Mouse (Mus musculus) ES-E14 (cell line): ENCODE data around the gene Ptpn7.

Experiments used
- CHD2 ChIP-seq: IDR thresholded peaks from 2 replicates; pipeline ENCODE4 v1.6.1; 2014; ENCODE audit warnings: mild to moderate bottlenecking, low read depth, low read length, inconsistent platforms
- HCFC1 ChIP-seq: IDR thresholded peaks from 2 replicates; pipeline ENCODE4 v1.6.1; 2012; ENCODE audit warnings: low read length, inconsistent platforms, borderline replicate concordance; ENCODE audit not compliant: insufficient read depth
- ZNF384 ChIP-seq: IDR thresholded peaks from 2 replicates; pipeline ENCODE4 v1.6.1; 2012; ENCODE audit warnings: low read depth, low read length, inconsistent platforms

GRCm38 (mm10) chr1:135159074-135159473 is 26.6 kb downstream of the Ptpn7 start:
- TF ChIP-seq ZNF384 = no peak
- no peak for TF ChIP-seq CHD2
- no peak for TF ChIP-seq HCFC1
